Mouse (Mus musculus): ENCODE results near the gene Mccc2.

DNA sequence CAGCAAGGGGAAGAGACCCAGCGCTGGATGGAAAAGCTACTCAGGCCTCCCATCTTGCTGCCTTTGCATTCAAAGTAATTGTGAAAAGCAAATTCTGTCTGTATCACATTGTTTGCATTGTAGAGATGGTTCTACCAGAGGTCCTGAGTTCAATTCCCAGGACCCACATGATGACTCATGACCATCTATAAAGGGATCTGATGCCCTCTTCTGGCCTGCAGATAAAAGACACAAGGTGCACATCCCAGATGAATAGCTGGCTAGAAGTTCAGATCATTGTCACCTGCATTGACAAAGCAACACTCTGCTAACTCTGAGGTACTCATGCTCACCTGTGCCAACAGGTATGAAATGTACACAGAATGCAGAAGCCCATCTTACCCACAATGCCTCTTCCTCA lies 32.1 kb downstream of the Mccc2 start:
- peak; percentile 37 for TF ChIP-seq CTCF (IDR thresholded peaks at IDR 0.05; ENCODE audit: low read depth)
- no peak for TF ChIP-seq EP300 (IDR thresholded peaks at IDR 0.05; ENCODE audit: low read depth)

Data from liver, postnatal 0 days (tissue).